Mouse (Mus musculus) layer of hippocampus, adult 18-20 months (tissue): Measurements from ENCODE around the gene Ptprm. TPM values are rescaled to one million over a fixed set of nuclear protein-coding genes. Genes with fewer than 3 reads are reported as not detected.

Experiments
- microRNA-seq, 2 experiments: library from miRNA; unstranded; fragments of <30 nt; microRNA quantifications; one replicate each; pipeline ENCODE4 v1.2.0; 2021
- total RNA-seq, 2 experiments: library from RNA; stranded (reverse); gene quantifications; 2 replicates each; pipeline ENCODE4 v1.2.3; 2021

Gene Ptprm
- total RNA-seq, 2 experiments from 2014 or later: 21.9 to 22.7 TPM

Small RNAs within 50 kb of the gene (microRNA-seq; reads per million reads assigned to microRNA genes)
- 0 to 0.39 reads per million in 2 experiments for gene Mir5709
